Mouse (Mus musculus): Measurements from ENCODE around the gene Pmm1. TPM values are rescaled to one million over a fixed set of nuclear protein-coding genes. Genes with fewer than 3 reads are reported as not detected.

Pmm1 gene
- 22.5 and 22.6 TPM in 2 replicates for polyA plus RNA-seq (2014; fragmentation: Nextera tagmentation; extraction: Ambion mirVana)

DNA sequence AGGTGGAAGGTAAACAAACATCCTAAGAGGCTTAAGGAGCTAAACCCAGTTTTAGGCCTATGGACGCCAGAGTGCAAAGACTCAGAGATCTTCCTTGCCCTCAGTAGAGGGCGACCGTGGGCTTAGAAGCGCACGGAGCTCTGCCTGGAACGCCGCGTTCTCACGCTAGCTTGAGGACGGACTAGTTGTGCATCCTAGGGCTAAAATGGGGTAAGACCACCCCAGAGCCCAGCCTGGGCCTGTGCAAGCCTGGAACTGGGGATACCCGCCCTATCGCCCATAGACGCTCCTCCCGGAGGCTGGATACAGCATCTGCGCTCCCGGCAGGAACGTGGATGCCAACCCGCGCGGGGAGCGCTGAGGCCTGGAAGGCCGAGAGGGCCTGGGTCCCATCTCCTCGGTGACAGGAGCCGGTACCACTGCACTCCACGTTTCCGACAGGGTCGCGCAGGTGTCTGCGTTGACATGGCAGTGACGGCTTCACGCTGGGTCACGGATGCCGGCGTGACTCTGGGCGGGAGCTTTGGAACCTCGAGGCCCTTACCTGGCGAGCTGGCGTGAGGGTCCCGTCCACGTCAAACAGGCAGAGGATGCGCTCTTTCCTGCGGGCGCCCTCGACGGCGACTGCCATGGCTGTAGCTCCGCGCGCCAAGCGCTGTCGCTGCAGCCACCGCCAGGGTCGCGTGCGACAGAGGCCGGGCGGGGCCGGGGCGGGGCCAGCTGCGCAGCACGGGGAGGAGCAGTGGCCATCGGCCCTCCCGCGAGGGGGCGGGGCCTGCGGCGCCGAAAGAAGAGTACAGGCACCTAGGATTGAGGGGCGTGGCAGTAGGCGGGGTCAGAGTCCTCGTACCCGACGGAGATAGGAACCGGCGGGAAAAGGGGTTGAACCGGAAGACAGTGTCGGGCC lies at the start of gene Pmm1:
Gene Pmm1, minus strand, starts transcription at position 760 of the 907 bp plus-strand sequence.
- ATAC-seq (replicated peaks; ENCODE audit: insufficient number of reproducible peaks, low FRiP score, low TSS enrichment) = peak; percentile 98
- no peaks in the 10 kb centered on the region for H3K9me3 ChIP-seq (replicated peaks; ENCODE audit: control insufficient read depth, low read length)
- peak within 1 kb of the TSS; percentile 73 for H3K27ac ChIP-seq (ENCODE audit: low read depth, low read length)
- H3K4me2 ChIP-seq = peak within 1 kb of the TSS; percentile 100
- H3K4me1 ChIP-seq (ENCODE audit: control insufficient read depth, insufficient read depth, low read length) = peaks cover 6% of the 10 kb centered on the region; the same call in 1 of the 2 replicates
- peak within 1 kb of the TSS; percentile 69 for H3K4me3 ChIP-seq (ENCODE audit: low read depth, low read length)
- H3K9ac ChIP-seq (ENCODE audit: low read depth, low read length) = peak within 1 kb of the TSS; percentile 72
- under 1% methylated on average over 77 of the region's 77 CpGs for WGBS (ENCODE audit: insufficient replicate concordance)
- H3K27me3 ChIP-seq (ENCODE audit: control insufficient read depth, insufficient read depth, low read length) = no peaks in the 10 kb centered on the region
- peaks cover under 1% of the 10 kb centered on the region; the same call in 1 of the 2 replicates for H3K36me3 ChIP-seq (ENCODE audit: control insufficient read depth, insufficient read depth, low read length)

DNA sequence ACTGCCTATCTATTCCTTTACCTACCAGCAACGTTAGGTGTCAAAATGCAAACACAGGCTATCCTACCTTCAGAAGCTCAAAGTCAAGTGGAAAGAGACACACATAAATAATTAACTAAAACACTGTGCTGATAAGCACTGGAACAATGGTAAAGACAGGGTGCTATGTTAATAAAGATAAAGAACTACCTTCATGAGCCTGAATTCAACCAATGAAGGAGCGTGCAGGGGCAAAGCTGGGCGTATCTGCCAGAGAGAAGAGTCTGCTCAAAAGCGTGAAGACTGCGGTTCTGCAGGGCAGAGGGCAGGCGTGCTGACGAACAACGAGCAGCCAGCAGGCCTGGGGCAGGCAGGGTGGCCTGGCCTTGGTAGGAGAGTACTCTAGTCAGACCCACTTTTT lies 43.5 kb upstream of the Pmm1 start:
- H3K4me1 ChIP-seq (ENCODE audit: control insufficient read depth, insufficient read depth, low read length) = no peaks in the 10 kb centered on the region
- 0 out of 2 replicates have a peak, but pooled peaks cover 2% of the 10 kb centered on the region for H3K36me3 ChIP-seq (ENCODE audit: control insufficient read depth, insufficient read depth, low read length)
- whole genome bisulfite sequencing (ENCODE audit: insufficient replicate concordance) = 85% methylated on average over 8 of the region's 8 CpGs
- no peaks in the 10 kb centered on the region for H3K27me3 ChIP-seq (ENCODE audit: control insufficient read depth, insufficient read depth, low read length)
- no peak overlapping the region for H3K9ac ChIP-seq (ENCODE audit: low read depth, low read length)
- no peak for ATAC-seq (replicated peaks; ENCODE audit: insufficient number of reproducible peaks, low FRiP score, low TSS enrichment)
- H3K9me3 ChIP-seq (replicated peaks; ENCODE audit: control insufficient read depth, low read length) = no peaks in the 10 kb centered on the region
- no peak overlapping the region for H3K27ac ChIP-seq (ENCODE audit: low read depth, low read length)
- no peak overlapping the region for H3K4me2 ChIP-seq
- H3K4me3 ChIP-seq (ENCODE audit: low read depth, low read length) = no peak overlapping the region

DNA sequence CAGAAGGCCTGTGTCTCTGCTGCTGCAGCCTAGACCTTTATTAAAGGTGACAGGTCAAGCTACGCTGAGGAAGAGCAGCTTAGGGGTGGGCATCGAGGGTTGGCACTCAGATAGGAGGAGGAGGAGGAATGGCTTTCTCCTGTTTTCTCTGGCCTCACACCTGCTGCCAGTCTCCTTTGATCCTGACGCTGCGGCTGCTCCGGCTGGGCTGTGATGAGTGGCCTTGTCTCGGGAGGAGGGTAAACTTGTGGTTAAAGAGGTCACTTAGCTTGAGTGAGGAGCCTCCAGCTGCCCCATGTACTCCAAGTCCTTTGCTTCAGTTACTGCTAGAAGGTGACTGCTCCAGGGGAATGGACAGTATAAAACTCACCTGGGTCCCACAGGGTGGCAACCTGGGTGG lies 33.3 kb upstream of the Pmm1 start:
- H3K27ac ChIP-seq (ENCODE audit: low read depth, low read length) = no peak overlapping the region
- WGBS (ENCODE audit: insufficient replicate concordance) = 68% methylated on average over 6 of the region's 6 CpGs
- no peak overlapping the region for H3K9ac ChIP-seq (ENCODE audit: low read depth, low read length)
- H3K27me3 ChIP-seq (ENCODE audit: control insufficient read depth, insufficient read depth, low read length) = no peaks in the 10 kb centered on the region
- H3K36me3 ChIP-seq (ENCODE audit: control insufficient read depth, insufficient read depth, low read length) = peaks cover 2% of the 10 kb centered on the region; the same call in 1 of the 2 replicates
- H3K4me2 ChIP-seq = no peak overlapping the region
- no peaks in the 10 kb centered on the region for H3K9me3 ChIP-seq (replicated peaks; ENCODE audit: control insufficient read depth, low read length)
- H3K4me1 ChIP-seq (ENCODE audit: control insufficient read depth, insufficient read depth, low read length) = peaks cover 13% of the 10 kb centered on the region
- no peak for ATAC-seq (replicated peaks; ENCODE audit: insufficient number of reproducible peaks, low FRiP score, low TSS enrichment)
- H3K4me3 ChIP-seq (ENCODE audit: low read depth, low read length) = no peak overlapping the region

DNA sequence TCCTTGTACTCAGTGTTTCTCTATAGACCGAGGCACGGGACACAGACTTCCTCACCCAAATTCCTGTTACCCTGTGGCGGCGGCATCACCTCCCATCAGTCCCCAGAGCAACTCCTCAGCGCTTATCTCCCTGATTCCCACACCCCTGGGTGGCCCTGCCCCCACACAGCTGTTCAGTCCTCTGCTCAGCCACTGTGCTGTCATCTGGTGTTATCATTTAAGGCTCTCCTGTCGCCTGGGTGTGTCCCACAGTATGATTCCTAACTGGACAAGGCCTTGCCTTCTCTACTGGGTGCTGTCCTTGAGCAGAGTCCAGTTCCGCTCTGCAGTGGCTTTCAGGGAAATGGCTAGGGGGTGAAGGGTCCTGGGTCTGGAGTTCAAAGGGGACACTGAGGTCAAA lies 29.8 kb upstream of the Pmm1 start:
- WGBS (ENCODE audit: insufficient replicate concordance) = 18% methylated on average over 7 of the region's 7 CpGs
- Histone ChIP-seq H3K27ac (ENCODE audit: low read depth, low read length) (no peak overlapping the region), H3K27me3 (ENCODE audit: control insufficient read depth, insufficient read depth, low read length) (no peaks in the 10 kb centered on the region), H3K4me1 (ENCODE audit: control insufficient read depth, insufficient read depth, low read length) (peaks cover 13% of the 10 kb centered on the region), H3K4me3 (ENCODE audit: low read depth, low read length) (no peak overlapping the region), H3K4me2 (peak overlapping the region; percentile 27; the same call in 1 of the 2 replicates), H3K36me3 (ENCODE audit: control insufficient read depth, insufficient read depth, low read length) (peaks cover 2% of the 10 kb centered on the region; the same call in 1 of the 2 replicates), H3K9ac (ENCODE audit: low read depth, low read length) (0 out of 2 replicates have a peak overlapping the region, but pooled peaks have one; percentile 22), H3K9me3 (replicated peaks; ENCODE audit: control insufficient read depth, low read length) (no peaks in the 10 kb centered on the region)
- peak; percentile 81 for ATAC-seq (replicated peaks; ENCODE audit: insufficient number of reproducible peaks, low FRiP score, low TSS enrichment)

DNA sequence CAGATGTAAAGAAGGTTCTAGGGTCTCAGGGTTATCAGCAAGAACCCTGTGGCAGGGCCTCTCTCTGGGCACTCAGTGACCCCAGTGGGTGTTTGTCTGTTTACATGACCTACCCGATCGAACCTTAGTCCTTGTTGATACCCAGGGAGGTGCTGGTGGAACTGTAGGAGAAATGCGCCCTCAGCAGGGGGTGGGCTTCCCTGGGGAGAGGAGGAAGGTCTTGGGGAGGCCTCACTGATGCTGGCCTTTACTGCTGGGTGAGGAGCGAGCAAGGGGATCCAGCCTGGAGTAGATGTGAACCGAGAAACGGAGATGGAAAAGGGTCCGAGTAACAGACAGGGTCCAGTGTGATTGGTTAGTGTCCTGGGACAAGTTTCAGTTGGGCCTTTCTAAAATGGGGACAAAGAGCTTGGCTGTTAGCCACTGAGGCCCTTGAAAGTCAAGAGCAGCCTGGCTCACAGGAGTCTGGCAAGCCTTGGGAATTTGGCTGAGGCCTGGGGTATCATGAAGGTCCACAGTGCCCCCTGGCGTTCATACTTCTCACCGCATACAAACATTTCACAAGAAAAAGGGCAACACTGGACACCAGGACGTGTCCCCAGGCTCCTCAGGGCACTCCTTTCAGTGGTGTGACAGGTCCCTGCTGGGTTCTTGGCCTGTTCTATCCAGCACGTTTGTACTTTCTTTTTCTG lies 28.8 kb upstream of the Pmm1 start:
- no peak overlapping the region for H3K27ac ChIP-seq (ENCODE audit: low read depth, low read length)
- peaks cover 13% of the 10 kb centered on the region for H3K4me1 ChIP-seq (ENCODE audit: control insufficient read depth, insufficient read depth, low read length)
- H3K4me2 ChIP-seq = no peak overlapping the region
- no peak; the same call in 1 of the 2 replicates for ATAC-seq (replicated peaks; ENCODE audit: insufficient number of reproducible peaks, low FRiP score, low TSS enrichment)
- no peaks in the 10 kb centered on the region for H3K9me3 ChIP-seq (replicated peaks; ENCODE audit: control insufficient read depth, low read length)
- H3K36me3 ChIP-seq (ENCODE audit: control insufficient read depth, insufficient read depth, low read length) = peaks cover 2% of the 10 kb centered on the region; the same call in 1 of the 2 replicates
- 0 out of 2 replicates have a peak overlapping the region, but pooled peaks have one; percentile 22 for H3K9ac ChIP-seq (ENCODE audit: low read depth, low read length)
- H3K27me3 ChIP-seq (ENCODE audit: control insufficient read depth, insufficient read depth, low read length) = no peaks in the 10 kb centered on the region
- H3K4me3 ChIP-seq (ENCODE audit: low read depth, low read length) = no peak overlapping the region
- 41% methylated on average over 11 of the region's 11 CpGs for WGBS (ENCODE audit: insufficient replicate concordance)

DNA sequence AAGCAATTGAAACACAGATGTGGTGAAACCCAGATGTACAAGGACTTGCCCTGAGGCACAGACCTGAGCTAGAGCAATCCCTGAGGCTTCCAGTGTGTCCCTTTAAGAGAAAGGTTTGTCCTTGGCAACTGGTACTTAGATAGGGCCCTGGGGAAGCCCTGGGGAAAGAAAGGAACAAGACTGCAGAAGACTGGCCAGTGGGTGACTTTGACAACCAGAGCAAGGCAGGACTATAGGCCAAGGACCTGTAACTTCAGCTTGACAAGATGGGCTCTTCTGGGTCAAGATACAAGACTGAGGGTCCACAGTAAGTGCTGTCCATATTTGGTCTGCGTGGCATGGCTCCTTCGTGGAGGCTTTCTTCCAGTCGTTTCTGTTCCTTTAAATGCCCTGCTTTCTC lies 26.9 kb upstream of the Pmm1 start, which contains the start of gene Xrcc6:
Gene Xrcc6, plus strand, starts transcription at position 190 of the 400 bp plus-strand sequence.
- no peak within 1 kb of the TSS for H3K27ac ChIP-seq (ENCODE audit: low read depth, low read length)
- H3K27me3 ChIP-seq (ENCODE audit: control insufficient read depth, insufficient read depth, low read length) = no peaks in the 10 kb centered on the region
- no peak within 1 kb of the TSS for H3K4me3 ChIP-seq (ENCODE audit: low read depth, low read length)
- no peaks in the 10 kb centered on the region for H3K9me3 ChIP-seq (replicated peaks; ENCODE audit: control insufficient read depth, low read length)
- H3K9ac ChIP-seq (ENCODE audit: low read depth, low read length) = no peak within 1 kb of the TSS
- H3K36me3 ChIP-seq (ENCODE audit: control insufficient read depth, insufficient read depth, low read length) = no peaks in the 10 kb centered on the region
- H3K4me1 ChIP-seq (ENCODE audit: control insufficient read depth, insufficient read depth, low read length) = peaks cover 13% of the 10 kb centered on the region
- 68% methylated on average over 3 of the region's 3 CpGs for WGBS (ENCODE audit: insufficient replicate concordance)
- no peak within 1 kb of the TSS for H3K4me2 ChIP-seq
- ATAC-seq (replicated peaks; ENCODE audit: insufficient number of reproducible peaks, low FRiP score, low TSS enrichment) = no peak

DNA sequence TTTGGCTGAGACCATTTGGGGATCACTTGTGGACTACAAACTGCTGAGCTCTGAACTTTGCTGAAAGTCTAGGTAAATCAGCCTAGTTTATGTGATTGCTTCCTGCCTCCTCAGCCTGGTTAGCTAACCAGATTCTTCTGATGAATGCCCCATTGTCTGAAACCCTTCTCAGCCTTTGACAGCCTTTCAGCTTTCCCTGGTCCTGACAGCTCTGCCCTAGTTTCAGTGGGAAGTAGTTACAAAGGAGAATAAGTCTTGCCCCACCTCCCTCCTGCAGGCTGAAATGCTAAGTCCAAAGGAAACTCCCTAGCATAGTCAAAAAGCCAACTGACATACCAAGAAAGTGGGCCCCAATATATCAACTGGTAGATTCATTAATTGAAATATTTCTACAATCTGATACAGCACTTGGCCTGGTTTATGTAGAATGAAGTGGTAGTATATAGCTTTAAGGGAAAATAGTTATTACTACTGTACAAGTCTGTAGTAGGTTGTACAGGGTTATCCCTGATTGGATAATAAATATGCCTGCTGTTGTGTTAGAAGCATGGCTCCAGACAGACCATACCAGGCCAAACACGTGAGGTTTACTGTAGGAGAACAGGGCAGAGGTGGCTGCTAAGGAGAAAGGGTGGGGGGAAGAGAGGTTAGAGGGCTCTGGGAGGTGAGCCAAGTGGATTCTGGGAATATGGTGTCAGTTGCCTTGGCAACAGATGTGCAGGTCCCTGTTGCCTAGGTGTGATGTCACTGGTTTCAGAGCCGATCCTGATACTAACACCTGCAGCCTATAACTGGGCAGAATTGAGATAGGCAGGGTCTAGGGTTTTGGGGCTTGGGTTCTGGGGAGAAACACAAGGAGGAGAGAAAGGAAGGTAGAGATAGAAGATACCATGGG lies 24.8 kb upstream of the Pmm1 start:
- H3K27me3 ChIP-seq (ENCODE audit: control insufficient read depth, insufficient read depth, low read length) = no peaks in the 10 kb centered on the region
- peaks cover 10% of the 10 kb centered on the region for H3K4me1 ChIP-seq (ENCODE audit: control insufficient read depth, insufficient read depth, low read length)
- no peaks in the 10 kb centered on the region for H3K9me3 ChIP-seq (replicated peaks; ENCODE audit: control insufficient read depth, low read length)
- H3K4me2 ChIP-seq = no peak overlapping the region
- no peak overlapping the region for H3K27ac ChIP-seq (ENCODE audit: low read depth, low read length)
- no peaks in the 10 kb centered on the region for H3K36me3 ChIP-seq (ENCODE audit: control insufficient read depth, insufficient read depth, low read length)
- ATAC-seq (replicated peaks; ENCODE audit: insufficient number of reproducible peaks, low FRiP score, low TSS enrichment) = no peak
- 59% methylated on average over 2 of the region's 2 CpGs for WGBS (ENCODE audit: insufficient replicate concordance)
- no peak overlapping the region for H3K4me3 ChIP-seq (ENCODE audit: low read depth, low read length)
- H3K9ac ChIP-seq (ENCODE audit: low read depth, low read length) = no peak overlapping the region

DNA sequence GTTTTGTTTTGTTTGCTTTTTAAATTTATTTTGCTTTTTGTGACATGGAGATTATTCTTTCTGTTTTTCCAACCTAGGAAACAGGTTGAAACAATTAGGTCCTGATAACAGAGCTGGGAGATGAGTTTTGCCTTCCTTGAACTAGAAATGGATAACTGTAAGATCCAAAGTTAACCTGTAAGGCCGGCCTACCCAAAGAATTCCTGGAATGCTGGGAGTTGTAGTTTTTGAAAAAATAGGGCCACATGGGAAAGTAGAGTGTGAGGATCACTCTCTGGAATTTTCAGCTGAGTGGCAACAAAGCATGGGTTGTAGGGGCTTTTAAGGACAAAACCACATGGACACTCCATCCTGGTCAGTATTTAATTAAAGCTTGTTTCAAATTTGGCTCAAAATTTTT lies 21.4 kb upstream of the Pmm1 start:
- no peaks in the 10 kb centered on the region for H3K36me3 ChIP-seq (ENCODE audit: control insufficient read depth, insufficient read depth, low read length)
- ATAC-seq (replicated peaks; ENCODE audit: insufficient number of reproducible peaks, low FRiP score, low TSS enrichment) = no peak
- no peaks in the 10 kb centered on the region for H3K4me1 ChIP-seq (ENCODE audit: control insufficient read depth, insufficient read depth, low read length)
- no peak overlapping the region for H3K9ac ChIP-seq (ENCODE audit: low read depth, low read length)
- H3K27ac ChIP-seq (ENCODE audit: low read depth, low read length) = no peak overlapping the region
- 53% methylated on average over 1 of the region's 1 CpGs for WGBS (ENCODE audit: insufficient replicate concordance)
- H3K27me3 ChIP-seq (ENCODE audit: control insufficient read depth, insufficient read depth, low read length) = no peaks in the 10 kb centered on the region
- no peak overlapping the region for H3K4me3 ChIP-seq (ENCODE audit: low read depth, low read length)
- no peaks in the 10 kb centered on the region for H3K9me3 ChIP-seq (replicated peaks; ENCODE audit: control insufficient read depth, low read length)
- no peak overlapping the region for H3K4me2 ChIP-seq
